Mouse (Mus musculus) bone marrow, adult 2 months (tissue): Measurements from ENCODE around the gene Ninj2.

Experiments
- CTCF ChIP-seq: fragments of 200-500 bp; IDR thresholded peaks from 2 replicates; pipeline ENCODE4 v1.5.1; 2011; ENCODE audit warnings: low read length, control low read depth; ENCODE audit not compliant: control insufficient read depth, insufficient read depth
- POLR2A ChIP-seq: fragments of 200-500 bp; IDR thresholded peaks from 2 replicates; pipeline ENCODE4 v1.6.1; 2011; ENCODE audit warnings: low read depth, mild to moderate bottlenecking, control low read depth, low read length, borderline replicate concordance; ENCODE audit not compliant: control insufficient read depth

DNA sequence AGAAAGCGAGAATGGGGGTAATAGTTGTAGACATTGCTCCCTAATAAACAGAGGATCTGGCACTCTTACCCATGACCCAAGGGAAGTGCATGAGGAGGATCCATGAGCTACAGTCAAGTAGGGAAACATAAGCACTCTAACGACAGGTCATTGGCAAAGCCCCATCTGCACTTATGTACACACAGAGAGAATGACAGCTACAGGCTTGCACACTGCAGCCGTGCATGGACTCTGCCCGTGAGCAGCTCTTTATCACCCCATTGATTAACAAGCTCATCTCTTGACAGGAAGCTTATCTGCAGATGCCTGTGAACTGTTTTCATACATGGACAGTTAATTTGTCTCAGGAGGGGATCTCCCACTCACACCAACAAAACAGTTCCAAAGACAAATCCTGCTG lies 74.4 kb downstream of the Ninj2 start:
- no peak for TF ChIP-seq CTCF
- no peak for TF ChIP-seq POLR2A
